Mouse (Mus musculus): Measurements from ENCODE around the gene Bnip2. TPM values are rescaled to one million over a fixed set of nuclear protein-coding genes. Genes with fewer than 3 reads are reported as not detected.

Gene Bnip2
- polyA plus RNA-seq, 1 experiment from 2014 or later: 85.2 TPM

Other genes starting within 250 kb of the Bnip2 start
- 8.5 and 10.5 TPM in 2 replicates for gene Foxb1, start 228.5 kb upstream of the Bnip2 start, polyA plus RNA-seq (2015; fragmentation: Nextera tagmentation; extraction: Ambion mirVana)
- 203 and 205 TPM in 2 replicates for gene Gtf2a2, start 23.1 kb downstream of the Bnip2 start, polyA plus RNA-seq (2015; fragmentation: Nextera tagmentation; extraction: Ambion mirVana)
- gene Gcnt3, start 48.6 kb downstream of the Bnip2 start, polyA plus RNA-seq (2015; fragmentation: Nextera tagmentation; extraction: Ambion mirVana): 0.09 TPM in 1 of 2 replicates, not detected in the other
- gene Fam81a, start 153.1 kb downstream of the Bnip2 start, polyA plus RNA-seq (2015; fragmentation: Nextera tagmentation; extraction: Ambion mirVana): 7.9 and 10.0 TPM in 2 replicates
- 8.3 and 9.2 TPM in 2 replicates for gene Myo1e, start 217.9 kb downstream of the Bnip2 start, polyA plus RNA-seq (2015; fragmentation: Nextera tagmentation; extraction: Ambion mirVana)